Mouse (Mus musculus): ENCODE measurements at regions not wholly inside any gene's neighbourhood (a gene's known extent, or its start where the extent isn't known, plus 50 kb on each side); places are given as distances from the start of the nearest gene placed in this dataset. TPM values are rescaled to one million over a fixed set of nuclear protein-coding genes. Genes with fewer than 3 reads are reported as not detected.

- DNase-seq (ENCODE audit: low spot score): no peak
Observed at GRCm38 (mm10) chr13:10527251-10527650, 166.6 kb upstream of the Chrm3 start.

- no peak for DNase-seq (ENCODE audit: low spot score)
Observed at GRCm38 (mm10) chr13:10526470-10527207, 166.0 kb upstream of the Chrm3 start.

- DNase-seq (ENCODE audit: low spot score): no peak
Observed at GRCm38 (mm10) chr13:10504211-10504610, 143.6 kb upstream of the Chrm3 start.

GRCm38 (mm10) chr13:10455323-10455722, 94.7 kb upstream of the Chrm3 start:
- DNase-seq (ENCODE audit: low spot score): no peak

GRCm38 (mm10) chr13:10454667-10455066, 94.0 kb upstream of the Chrm3 start:
- no peak for DNase-seq (ENCODE audit: low spot score)

GRCm38 (mm10) chr13:10451057-10451456, 90.4 kb upstream of the Chrm3 start:
- no peak for DNase-seq (ENCODE audit: low spot score)

GRCm38 (mm10) chr13:10449502-10449901, 88.9 kb upstream of the Chrm3 start:
- DNase-seq (ENCODE audit: low spot score): no peak

GRCm38 (mm10) chr13:10447806-10448205, 87.2 kb upstream of the Chrm3 start:
- DNase-seq (ENCODE audit: low spot score): no peak

- DNase-seq (ENCODE audit: low spot score): no peak
Observed at GRCm38 (mm10) chr13:10445679-10446078, 85.0 kb upstream of the Chrm3 start.

Small RNA genes lying in the stretch of these regions (microRNA-seq; reads per million reads assigned to microRNA genes)
- gene Gm23415: not detected

Data from gastrocnemius, adult 18-20 months (tissue).